Mouse (Mus musculus): ENCODE measurements around the gene Myog. TPM values are rescaled to one million over a fixed set of nuclear protein-coding genes. Genes with fewer than 3 reads are reported as not detected.

Myog gene
- total RNA-seq, 1 experiment: 0.18 TPM

DNA sequence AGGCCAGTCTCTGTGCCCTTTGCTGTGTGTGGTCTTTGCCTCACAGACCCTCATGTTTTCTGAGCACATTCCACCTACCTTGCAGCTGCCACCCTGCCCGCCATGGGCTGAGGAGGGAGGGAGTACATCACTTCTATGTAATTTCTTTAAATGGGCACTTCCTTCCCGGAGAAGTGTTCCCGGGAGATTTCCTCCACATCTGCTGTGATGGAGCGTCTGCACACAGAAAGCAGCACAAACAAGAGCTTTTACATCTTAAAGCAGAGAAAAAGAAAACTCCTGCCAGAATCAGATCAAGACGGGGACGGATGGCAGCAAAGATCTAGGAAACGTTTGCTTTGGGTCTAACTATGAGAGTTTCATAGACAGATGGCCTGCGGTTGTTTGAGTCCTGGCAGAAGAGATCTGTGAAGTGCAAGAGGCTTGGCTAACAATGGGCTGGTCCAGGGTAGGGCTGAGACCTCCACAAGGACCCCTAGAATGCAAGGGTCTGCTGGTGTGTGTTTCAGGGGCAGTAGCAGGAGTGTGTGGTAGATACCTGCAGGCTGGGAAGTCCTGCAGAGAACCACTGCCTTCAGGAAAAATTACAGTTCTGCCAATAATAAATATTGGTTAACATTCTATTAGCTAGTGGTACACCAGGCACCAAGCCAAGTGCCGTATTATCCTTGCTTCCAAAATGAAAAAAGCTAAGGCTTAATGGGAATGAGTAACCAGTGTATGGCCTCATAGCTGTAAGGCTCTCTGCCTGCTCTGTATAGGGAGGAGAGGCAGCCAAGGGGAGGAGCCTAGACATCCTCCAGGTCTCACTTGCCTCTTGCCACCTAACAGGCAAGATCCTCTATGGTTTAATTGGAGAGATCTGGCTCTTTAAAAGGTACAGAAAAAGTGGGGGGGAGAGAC lies 16.0 kb upstream of the Myog start:
- H3K4me1 ChIP-seq (ENCODE audit: control insufficient read depth in 2 of 2, insufficient read depth in 2 of 2, low read length in 2 of 2, poor library complexity in 1 of 2): no peaks in the 10 kb centered on the region
- H3K9me3 ChIP-seq (ENCODE audit: control insufficient read depth, insufficient read depth, low read depth, low read length): no peaks in the 10 kb centered on the region
- TF ChIP-seq ZNF384 (IDR thresholded peaks at IDR 0.05; ENCODE audit: low read depth, low read length) (no peak), HCFC1 (IDR thresholded peaks at IDR 0.05; ENCODE audit: borderline replicate concordance, insufficient read depth, low read length) (no peak), ZC3H11A (IDR thresholded peaks at IDR 0.05; ENCODE audit: borderline replicate concordance, low read depth, low read length) (no peak), CHD2 (IDR thresholded peaks at IDR 0.05; ENCODE audit: low read depth, low read length) (no peak), MAFK (IDR thresholded peaks at IDR 0.05; ENCODE audit: insufficient read depth, low read depth, low read length) (no peak)
- in situ Hi-C loops (cut with MboI; ENCODE audit: low sequenced_read_pairs in 2 of 2, unreplicated experiment in 2 of 2): no loop called here
- H3K27ac ChIP-seq (ENCODE audit: insufficient read depth, low read depth, low read length, poor library complexity, severe bottlenecking): no peak overlapping the region
- H3K36me3 ChIP-seq (ENCODE audit: control insufficient read depth, insufficient read depth, low read length, poor library complexity, severe bottlenecking): no peaks in the 10 kb centered on the region
- DNase-seq (ENCODE audit: low read depth, low spot score): no peak
- H3K9ac ChIP-seq (ENCODE audit: insufficient read depth, low read depth, low read length, poor library complexity, severe bottlenecking): no peak overlapping the region
- H3K4me3 ChIP-seq (ENCODE audit: insufficient read depth in 1 of 2, low read depth in 1 of 2, low read length in 2 of 2, poor library complexity in 1 of 2, severe bottlenecking in 1 of 2): no peak overlapping the region

DNA sequence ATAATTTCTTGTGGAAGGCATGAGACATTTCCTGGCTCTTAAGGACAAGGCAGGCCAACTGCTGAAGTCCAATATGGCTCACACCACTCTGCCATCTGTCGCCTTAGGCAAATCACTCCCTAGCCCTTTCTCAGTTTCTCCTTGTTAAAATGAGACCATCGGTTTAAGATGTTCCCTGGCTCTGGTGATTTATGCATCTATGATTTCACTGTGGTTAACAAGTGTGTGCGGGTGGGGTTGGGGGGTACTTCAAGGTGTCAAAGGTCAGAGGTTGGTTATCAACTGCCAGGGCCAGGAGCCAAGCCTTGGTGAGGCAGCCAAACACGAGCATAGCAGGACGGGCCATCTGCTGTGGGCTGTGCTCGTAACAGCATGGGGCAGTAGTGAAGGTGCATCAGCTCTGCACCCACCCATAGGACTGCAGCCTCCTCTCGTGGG lies 15.3 kb upstream of the Myog start:
- in situ Hi-C loops (cut with MboI; ENCODE audit: low sequenced_read_pairs in 2 of 2, unreplicated experiment in 2 of 2): no loop called here
- no peak for DNase-seq (ENCODE audit: low read depth, low spot score)
- no peak overlapping the region for H3K27ac ChIP-seq (ENCODE audit: insufficient read depth, low read depth, low read length, poor library complexity, severe bottlenecking)
- no peak overlapping the region for H3K4me3 ChIP-seq (ENCODE audit: insufficient read depth in 1 of 2, low read depth in 1 of 2, low read length in 2 of 2, poor library complexity in 1 of 2, severe bottlenecking in 1 of 2)
- no peaks in the 10 kb centered on the region for H3K36me3 ChIP-seq (ENCODE audit: control insufficient read depth, insufficient read depth, low read length, poor library complexity, severe bottlenecking)
- H3K4me1 ChIP-seq (ENCODE audit: control insufficient read depth in 2 of 2, insufficient read depth in 2 of 2, low read length in 2 of 2, poor library complexity in 1 of 2): no peaks in the 10 kb centered on the region
- TF ChIP-seq MAFK (IDR thresholded peaks at IDR 0.05; ENCODE audit: insufficient read depth, low read depth, low read length) (no peak), ZNF384 (IDR thresholded peaks at IDR 0.05; ENCODE audit: low read depth, low read length) (no peak), HCFC1 (IDR thresholded peaks at IDR 0.05; ENCODE audit: borderline replicate concordance, insufficient read depth, low read length) (no peak), ZC3H11A (IDR thresholded peaks at IDR 0.05; ENCODE audit: borderline replicate concordance, low read depth, low read length) (no peak), CHD2 (IDR thresholded peaks at IDR 0.05; ENCODE audit: low read depth, low read length) (no peak)
- no peak overlapping the region for H3K9ac ChIP-seq (ENCODE audit: insufficient read depth, low read depth, low read length, poor library complexity, severe bottlenecking)
- no peaks in the 10 kb centered on the region for H3K9me3 ChIP-seq (ENCODE audit: control insufficient read depth, insufficient read depth, low read depth, low read length)

DNA sequence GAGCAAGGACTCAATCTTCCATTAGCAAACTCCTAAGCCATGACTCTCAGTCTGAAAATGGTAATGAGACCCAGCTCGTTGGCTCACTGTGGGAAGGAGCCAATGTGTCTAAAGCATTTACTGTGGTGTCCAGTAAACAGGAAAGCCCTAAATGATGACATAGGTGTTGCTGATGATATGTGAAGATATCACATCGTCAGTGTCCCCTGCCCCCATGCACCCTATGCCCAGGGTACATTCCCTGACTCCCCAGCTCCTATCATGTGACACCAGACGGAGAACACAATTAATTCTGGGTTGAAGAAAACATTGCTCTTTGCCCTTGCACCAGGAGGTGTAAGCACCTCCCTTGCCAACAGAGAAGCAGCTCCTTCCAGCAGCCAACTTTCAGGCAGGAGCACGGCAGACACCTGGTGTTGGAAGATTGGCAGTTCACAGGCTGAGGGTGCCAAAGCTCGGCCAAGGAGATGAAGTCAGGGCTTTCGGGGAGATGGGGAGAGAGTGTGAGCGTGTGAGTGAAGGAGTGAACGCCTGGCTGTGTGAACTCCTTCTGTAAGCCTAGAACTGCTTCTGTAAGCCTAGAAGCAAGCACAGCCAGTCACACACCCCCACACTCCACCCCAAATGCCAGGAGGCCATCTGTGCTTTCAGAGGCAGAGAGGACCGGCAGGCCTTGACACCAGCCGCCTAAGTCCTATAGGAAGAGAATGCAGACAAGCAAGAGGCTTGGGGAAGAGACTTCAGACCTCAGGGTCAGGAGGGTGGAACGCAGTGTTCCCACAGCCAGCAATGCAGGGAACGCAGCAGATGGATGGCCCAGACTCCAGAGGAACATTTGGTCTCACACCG lies 13.9 kb upstream of the Myog start:
- in situ Hi-C loops (cut with MboI; ENCODE audit: low sequenced_read_pairs in 2 of 2, unreplicated experiment in 2 of 2): no loop called here
- no peak for DNase-seq (ENCODE audit: low read depth, low spot score)
- no peak overlapping the region for H3K9ac ChIP-seq (ENCODE audit: insufficient read depth, low read depth, low read length, poor library complexity, severe bottlenecking)
- no peaks in the 10 kb centered on the region for H3K4me1 ChIP-seq (ENCODE audit: control insufficient read depth in 2 of 2, insufficient read depth in 2 of 2, low read length in 2 of 2, poor library complexity in 1 of 2)
- no peak overlapping the region for H3K27ac ChIP-seq (ENCODE audit: insufficient read depth, low read depth, low read length, poor library complexity, severe bottlenecking)
- H3K4me3 ChIP-seq (ENCODE audit: insufficient read depth in 1 of 2, low read depth in 1 of 2, low read length in 2 of 2, poor library complexity in 1 of 2, severe bottlenecking in 1 of 2): no peak overlapping the region
- TF ChIP-seq MAFK (IDR thresholded peaks at IDR 0.05; ENCODE audit: insufficient read depth, low read depth, low read length) (no peak), HCFC1 (IDR thresholded peaks at IDR 0.05; ENCODE audit: borderline replicate concordance, insufficient read depth, low read length) (no peak), ZC3H11A (IDR thresholded peaks at IDR 0.05; ENCODE audit: borderline replicate concordance, low read depth, low read length) (no peak), CHD2 (IDR thresholded peaks at IDR 0.05; ENCODE audit: low read depth, low read length) (no peak), ZNF384 (IDR thresholded peaks at IDR 0.05; ENCODE audit: low read depth, low read length) (no peak)
- no peaks in the 10 kb centered on the region for H3K36me3 ChIP-seq (ENCODE audit: control insufficient read depth, insufficient read depth, low read length, poor library complexity, severe bottlenecking)
- H3K9me3 ChIP-seq (ENCODE audit: control insufficient read depth, insufficient read depth, low read depth, low read length): no peaks in the 10 kb centered on the region

DNA sequence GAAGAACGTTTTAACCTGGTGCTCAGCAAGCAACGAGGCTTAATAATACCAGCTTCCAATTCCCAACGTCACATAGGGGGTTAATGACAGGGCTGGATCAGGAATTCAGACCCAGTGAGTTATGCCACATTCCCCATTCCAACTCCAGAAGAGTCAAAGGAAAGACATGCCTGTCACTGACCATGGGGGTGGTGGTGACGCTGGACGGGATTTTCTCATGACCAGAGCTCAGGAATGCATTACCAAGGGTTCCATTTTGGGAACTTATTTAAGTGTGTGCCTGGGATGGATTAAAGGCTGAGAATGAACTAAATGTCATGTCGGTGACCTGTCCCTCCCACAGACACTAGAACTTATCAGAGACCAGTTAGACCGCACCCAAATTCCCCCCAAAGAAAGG lies 13.0 kb upstream of the Myog start:
- TF ChIP-seq HCFC1 (IDR thresholded peaks at IDR 0.05; ENCODE audit: borderline replicate concordance, insufficient read depth, low read length): no peak
- no peak for TF ChIP-seq CHD2 (IDR thresholded peaks at IDR 0.05; ENCODE audit: low read depth, low read length)
- no peak for TF ChIP-seq ZC3H11A (IDR thresholded peaks at IDR 0.05; ENCODE audit: borderline replicate concordance, low read depth, low read length)
- TF ChIP-seq ZNF384 (IDR thresholded peaks at IDR 0.05; ENCODE audit: low read depth, low read length): no peak
- no peak for TF ChIP-seq MAFK (IDR thresholded peaks at IDR 0.05; ENCODE audit: insufficient read depth, low read depth, low read length)
- no peaks in the 10 kb centered on the region for H3K4me1 ChIP-seq (ENCODE audit: control insufficient read depth in 2 of 2, insufficient read depth in 2 of 2, low read length in 2 of 2, poor library complexity in 1 of 2)
- no peak overlapping the region for H3K27ac ChIP-seq (ENCODE audit: insufficient read depth, low read depth, low read length, poor library complexity, severe bottlenecking)
- in situ Hi-C loops (cut with MboI; ENCODE audit: low sequenced_read_pairs in 2 of 2, unreplicated experiment in 2 of 2): no loop called here
- DNase-seq (ENCODE audit: low read depth, low spot score): no peak
- H3K4me3 ChIP-seq (ENCODE audit: insufficient read depth in 1 of 2, low read depth in 1 of 2, low read length in 2 of 2, poor library complexity in 1 of 2, severe bottlenecking in 1 of 2): no peak overlapping the region
- no peaks in the 10 kb centered on the region for H3K36me3 ChIP-seq (ENCODE audit: control insufficient read depth, insufficient read depth, low read length, poor library complexity, severe bottlenecking)
- no peaks in the 10 kb centered on the region for H3K9me3 ChIP-seq (ENCODE audit: control insufficient read depth, insufficient read depth, low read depth, low read length)
- no peak overlapping the region for H3K9ac ChIP-seq (ENCODE audit: insufficient read depth, low read depth, low read length, poor library complexity, severe bottlenecking)

Data from ES-E14 (cell line).